Comparison of ENCODE assay signal across 9 mouse cellular contexts in genomic region chr2:174393383-174393782, GRCm38 (mm10). TPM values are rescaled to one million over a fixed set of nuclear protein-coding genes. Genes with fewer than 3 reads are reported as not detected.
"Had no signal": no experiment of that assay in that cellular context is flagged by ENCODE, and none has a peak within 500 bp of the region (broad histone marks: within the 10 kb centered on the region; RNA-seq: fewer than 3 reads in every experiment).

No protein-coding gene starts in this region.

- DNase-seq: kidney, adult 8-10 months; kidney, postnatal 25 days; liver; liver, embryonic 13.5 days; liver, postnatal 0 days; lung, postnatal 14 days; thymus, adult 18-20 months; thymus, postnatal 14 days had no signal

- ATAC-seq: liver, postnatal 0 days had no signal

RNA-seq across cellular contexts. Expression of gene Tubb1, which starts 57.1 kb away (rescaled TPM):
- total RNA-seq: layer of hippocampus, postnatal 25 days had no signal
